Mouse (Mus musculus): ENCODE results near the gene Msh5. TPM values are rescaled to one million over a fixed set of nuclear protein-coding genes. Genes with fewer than 3 reads are reported as not detected.
"Not testable (repeated sequence)": the region's sequence is repeated elsewhere in the genome, so short reads cannot be mapped to it uniquely, and the experiment has no call there.

Gene Msh5
- total RNA-seq, 2 experiments from 2014 or later = 0.65 to 0.68 TPM

GRCm38 (mm10) chr17:35024261-35024660 lies 22.3 kb downstream of the Msh5 start:
- no peak for DNase-seq (ENCODE audit: low spot score in 2 of 2)

GRCm38 (mm10) chr17:35023756-35024155 lies 22.8 kb downstream of the Msh5 start:
- DNase-seq (ENCODE audit: low spot score in 2 of 2) = no peak

GRCm38 (mm10) chr17:35023221-35023620 lies 23.3 kb downstream of the Msh5 start:
- no peak for DNase-seq (ENCODE audit: low spot score in 2 of 2)

- no peak for DNase-seq (ENCODE audit: low spot score in 2 of 2)
These were observed 23.9 kb downstream of the Msh5 start for GRCm38 (mm10) chr17:35022541-35023060.

- no peak for DNase-seq (ENCODE audit: low spot score in 2 of 2)
These were observed 24.6 kb downstream of the Msh5 start for GRCm38 (mm10) chr17:35021842-35022477.

GRCm38 (mm10) chr17:35021163-35021808 lies 25.3 kb downstream of the Msh5 start:
- peak; percentile 85 to 93 for DNase-seq (ENCODE audit: low spot score in 2 of 2)

- DNase-seq (ENCODE audit: low spot score in 2 of 2) = no peak
These were observed 26.0 kb downstream of the Msh5 start for GRCm38 (mm10) chr17:35020551-35020950.

GRCm38 (mm10) chr17:35019894-35020293 lies 26.7 kb downstream of the Msh5 start:
- DNase-seq (ENCODE audit: low spot score in 2 of 2) = no peak

- DNase-seq (ENCODE audit: low spot score in 2 of 2) = no peak
These were observed 28.4 kb downstream of the Msh5 start for GRCm38 (mm10) chr17:35018171-35018570.

GRCm38 (mm10) chr17:35017706-35018030 lies 28.9 kb downstream of the Msh5 start:
- DNase-seq (ENCODE audit: low spot score in 2 of 2) = no peak

- DNase-seq (ENCODE audit: low spot score in 2 of 2) = no peak
These were observed 29.5 kb downstream of the Msh5 start for GRCm38 (mm10) chr17:35016791-35017705.

GRCm38 (mm10) chr17:35016376-35016775 lies 30.2 kb downstream of the Msh5 start, which contains the start of gene Vwa7:
Vwa7 (plus strand) TSS chr17:35016579.
- no peak for DNase-seq (ENCODE audit: low spot score in 2 of 2)

- DNase-seq (ENCODE audit: low spot score in 2 of 2) = no peak
These were observed 31.2 kb downstream of the Msh5 start for GRCm38 (mm10) chr17:35015296-35015695.

- DNase-seq (ENCODE audit: low spot score in 2 of 2) = no peak
These were observed 33.3 kb downstream of the Msh5 start for GRCm38 (mm10) chr17:35013221-35013620.

GRCm38 (mm10) chr17:35012430-35012829 lies 34.1 kb downstream of the Msh5 start:
- DNase-seq (ENCODE audit: low spot score in 2 of 2) = no peak

- no peak for DNase-seq (ENCODE audit: low spot score in 2 of 2)
These were observed 35.1 kb downstream of the Msh5 start for GRCm38 (mm10) chr17:35011440-35011839.

- DNase-seq (ENCODE audit: low spot score in 2 of 2) = no peak
These were observed 37.0 kb downstream of the Msh5 start for GRCm38 (mm10) chr17:35009586-35009985.

GRCm38 (mm10) chr17:35007387-35007991 lies 39.1 kb downstream of the Msh5 start:
- no peak for DNase-seq (ENCODE audit: low spot score in 2 of 2)

GRCm38 (mm10) chr17:35005902-35006301 lies 40.6 kb downstream of the Msh5 start:
- DNase-seq (ENCODE audit: low spot score in 2 of 2) = not testable (repeated sequence)

- no peak for DNase-seq (ENCODE audit: low spot score in 2 of 2)
These were observed 41.4 kb downstream of the Msh5 start for GRCm38 (mm10) chr17:35005158-35005557.

- DNase-seq (ENCODE audit: low spot score in 2 of 2) = no peak
These were observed 42.3 kb downstream of the Msh5 start for GRCm38 (mm10) chr17:35004075-35004717.

Measured in left cerebral cortex, adult 18-20 months (tissue).